Mouse (Mus musculus) hindbrain, postnatal 0 days (tissue): Measurements from ENCODE around the gene Dio1. TPM values are rescaled to one million over a fixed set of nuclear protein-coding genes. Genes with fewer than 3 reads are reported as not detected.

Experiments used
- ATAC-seq: fragments of 200-750 bp; cut with Nextera tagmentation; 2 replicates; pipeline ENCODE4 v1.8.0; 2017; ENCODE audit warnings: mild to moderate bottlenecking, moderate TSS enrichment, moderate library complexity
- DNase-seq: peaks from one replicate; pipeline ENCODE4 v3.0.0-alpha.2; 2015; ENCODE audit warnings: low spot score
- H3K27ac ChIP-seq: fragments of 300-500 bp; sonication (generic); 2 replicates; pipeline ENCODE4 v1.5.1; 2014; ENCODE audit warnings: mild to moderate bottlenecking
- H3K27me3 ChIP-seq: fragments of 300-500 bp; sonication (generic); 2 replicates; pipeline ENCODE4 v1.6.1; 2014; ENCODE audit warnings: low read length, mixed read lengths; ENCODE audit not compliant: insufficient read depth
- H3K36me3 ChIP-seq: fragments of 300-500 bp; sonication (generic); 2 replicates; pipeline ENCODE4 v1.6.1; 2014; ENCODE audit warnings: low read length, mixed read lengths; ENCODE audit not compliant: insufficient read depth
- H3K4me1 ChIP-seq: fragments of 300-500 bp; sonication (generic); 2 replicates; pipeline ENCODE4 v1.6.1; 2014; ENCODE audit warnings: antibody characterized with exemption, low read length, mixed read lengths; ENCODE audit not compliant: insufficient read depth
- H3K4me2 ChIP-seq: fragments of 300-500 bp; sonication (generic); 2 replicates; pipeline ENCODE4 v1.6.1; 2014; ENCODE audit warnings: low read depth, mild to moderate bottlenecking, low read length, moderate library complexity, mixed read lengths
- H3K4me3 ChIP-seq: fragments of 300-500 bp; sonication (generic); 2 replicates; pipeline ENCODE4 v1.5.1; 2014; ENCODE audit warnings: low read length
- H3K9ac ChIP-seq: fragments of 300-500 bp; sonication (generic); replicated peaks from 2 replicates; pipeline ENCODE4 v1.6.1; 2014; ENCODE audit warnings: mild to moderate bottlenecking, low read length, moderate library complexity, mixed read lengths
- H3K9me3 ChIP-seq: fragments of 300-500 bp; sonication (generic); 2 replicates; pipeline ENCODE4 v1.6.1; 2016; ENCODE audit warnings: low read length, mixed read lengths
- CTCF ChIP-seq: IDR thresholded peaks from 2 replicates; pipeline ENCODE4 v1.5.1; 2016; ENCODE audit warnings: antibody characterized with exemption, control low read depth, low read depth
- WGBS: fragments of 180-500 bp; shearing (Covaris S2); extraction: QIAGEN DNeasy Blood & Tissue Kit; methylation state at CpG from one replicate; pipeline ENCODE4 v1.1.7; 2014; 5-methylcytosine and 5-hydroxymethylcytosine counted together
- polyA plus RNA-seq: library from polyadenylated mRNA; unstranded; fragments of >200 nt; fragmentation: Nextera tagmentation; extraction: Ambion mirVana; gene quantifications from 2 replicates; pipeline ENCODE4 v1.2.1, GENCODE M21; 2015
- total RNA-seq: library from RNA; depleted of rRNA; stranded (reverse); fragments of >200 nt; gene quantifications from 2 replicates; pipeline ENCODE4 v1.2.3, GENCODE M21; 2014

The Dio1 gene
- total and polyA plus RNA-seq, 2 experiments from 2014 or later: not detected

DNA sequence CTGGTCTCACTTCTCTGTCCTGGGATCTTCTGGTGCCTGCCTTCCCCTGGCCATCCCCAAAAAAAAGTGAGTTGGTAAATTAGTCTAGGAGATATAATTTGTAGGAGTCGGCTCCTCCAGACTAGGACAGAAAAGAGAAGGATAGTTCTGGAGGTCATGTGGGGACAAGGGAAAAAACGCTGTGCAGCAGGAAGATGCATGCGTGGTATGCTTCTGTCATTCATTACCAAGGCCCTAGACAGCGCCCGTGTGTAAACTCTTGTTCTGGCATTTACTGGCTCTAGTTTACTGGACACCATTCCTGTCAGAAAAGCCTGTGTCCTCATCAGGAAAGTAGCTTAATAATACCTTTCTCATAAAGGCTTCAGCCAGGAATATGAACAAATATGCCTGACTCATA is 32.5 kb downstream of the Dio1 start:
- H3K27ac ChIP-seq: no peak overlapping the region
- H3K4me1 ChIP-seq: no peaks in the 10 kb centered on the region
- no peak for TF ChIP-seq CTCF
- no peak overlapping the region for H3K4me2 ChIP-seq
- no peak for DNase-seq
- H3K27me3 ChIP-seq: no peaks in the 10 kb centered on the region
- no peaks in the 10 kb centered on the region for H3K9me3 ChIP-seq
- peaks cover 11% of the 10 kb centered on the region; the same call in 1 of the 2 replicates for H3K36me3 ChIP-seq
- H3K4me3 ChIP-seq: no peak overlapping the region
- H3K9ac ChIP-seq: no peak overlapping the region
- 83% methylated on average over 5 of the region's 5 CpGs for WGBS
- no peak for ATAC-seq

DNA sequence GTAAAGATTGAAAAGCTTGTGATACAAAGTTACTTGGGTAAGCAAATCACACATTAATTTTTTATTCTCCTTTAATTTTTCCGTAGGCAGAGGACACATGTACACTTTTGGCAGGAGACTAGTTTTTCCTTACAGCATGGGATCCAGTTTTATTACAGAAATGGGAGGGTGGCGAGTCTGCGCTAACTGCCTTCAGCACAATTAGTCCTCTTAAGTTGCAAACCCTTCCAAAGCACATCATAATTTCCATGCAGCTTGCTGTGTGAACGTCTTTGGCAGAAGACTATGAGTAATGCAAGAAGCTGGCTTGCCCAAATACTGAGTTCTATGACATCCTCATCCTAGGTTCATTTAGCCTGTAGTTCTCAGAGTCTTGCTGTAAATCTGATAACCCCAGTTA is 33.3 kb downstream of the Dio1 start:
- no peak for DNase-seq
- WGBS: 81% methylated on average over 4 of the region's 4 CpGs
- Histone ChIP-seq H3K9me3 (no peaks in the 10 kb centered on the region), H3K9ac (no peak overlapping the region), H3K4me1 (no peaks in the 10 kb centered on the region), H3K36me3 (peaks cover 11% of the 10 kb centered on the region; the same call in 1 of the 2 replicates), H3K4me3 (no peak overlapping the region), H3K27me3 (no peaks in the 10 kb centered on the region), H3K27ac (no peak overlapping the region), H3K4me2 (no peak overlapping the region)
- no peak for TF ChIP-seq CTCF
- ATAC-seq: no peak

DNA sequence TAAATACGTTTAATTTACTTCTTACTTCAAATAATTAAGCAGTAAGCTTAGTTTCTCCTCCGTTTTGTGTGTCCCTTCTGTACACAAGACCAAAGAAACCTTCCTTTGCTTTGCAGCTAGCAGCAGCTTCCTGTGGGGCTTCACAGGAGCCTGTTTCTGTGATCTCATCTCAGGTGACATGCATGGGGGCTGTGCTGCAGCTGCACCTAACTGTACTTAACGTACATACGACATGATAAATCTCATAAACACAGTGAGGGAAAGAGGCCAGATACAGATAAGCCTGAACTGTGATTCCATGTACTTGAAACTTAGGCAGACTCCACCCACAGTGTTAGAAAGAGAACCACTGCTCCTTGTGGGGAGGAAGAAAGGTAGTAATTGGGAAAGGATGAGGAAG is 47.0 kb downstream of the Dio1 start:
- Histone ChIP-seq H3K36me3 (no peaks in the 10 kb centered on the region), H3K9me3 (0 out of 2 replicates have a peak, but pooled peaks cover 2% of the 10 kb centered on the region), H3K4me1 (no peaks in the 10 kb centered on the region), H3K27me3 (no peaks in the 10 kb centered on the region), H3K27ac (no peak overlapping the region), H3K4me2 (no peak overlapping the region), H3K9ac (no peak overlapping the region), H3K4me3 (no peak overlapping the region)
- no peak for DNase-seq
- no peak for TF ChIP-seq CTCF
- ATAC-seq: no peak
- 70% methylated on average over 4 of the region's 4 CpGs for WGBS

DNA sequence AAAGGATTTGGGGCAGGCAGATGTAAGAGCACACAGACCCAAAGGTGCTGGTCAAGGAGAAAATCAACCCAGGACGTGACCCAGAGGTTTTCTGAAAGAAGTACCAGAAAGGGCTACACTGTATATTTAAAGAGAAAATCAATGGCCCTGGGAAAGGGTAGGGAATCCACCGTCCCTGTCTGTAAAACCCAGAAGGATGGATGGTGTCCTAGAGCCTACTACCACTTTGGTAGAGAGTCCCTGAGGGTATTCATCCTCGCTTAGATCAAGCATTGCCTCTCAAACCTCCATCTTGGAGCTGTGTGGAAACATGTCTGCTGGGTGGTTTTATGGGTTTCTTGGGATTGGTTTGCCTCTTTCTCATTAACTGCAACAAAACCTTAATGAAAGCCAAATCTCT is 52.6 kb downstream of the Dio1 start:
- Histone ChIP-seq H3K27ac (peak overlapping the region; percentile 89), H3K27me3 (no peaks in the 10 kb centered on the region), H3K9ac (peak overlapping the region; percentile 81), H3K4me3 (peak overlapping the region; percentile 89), H3K4me2 (peak overlapping the region; percentile 66), H3K9me3 (no peaks in the 10 kb centered on the region), H3K4me1 (peaks cover 12% of the 10 kb centered on the region), H3K36me3 (no peaks in the 10 kb centered on the region)
- WGBS: 15% methylated on average over 3 of the region's 3 CpGs
- TF ChIP-seq CTCF: no peak
- DNase-seq: peak; percentile 58
- no peak for ATAC-seq

DNA sequence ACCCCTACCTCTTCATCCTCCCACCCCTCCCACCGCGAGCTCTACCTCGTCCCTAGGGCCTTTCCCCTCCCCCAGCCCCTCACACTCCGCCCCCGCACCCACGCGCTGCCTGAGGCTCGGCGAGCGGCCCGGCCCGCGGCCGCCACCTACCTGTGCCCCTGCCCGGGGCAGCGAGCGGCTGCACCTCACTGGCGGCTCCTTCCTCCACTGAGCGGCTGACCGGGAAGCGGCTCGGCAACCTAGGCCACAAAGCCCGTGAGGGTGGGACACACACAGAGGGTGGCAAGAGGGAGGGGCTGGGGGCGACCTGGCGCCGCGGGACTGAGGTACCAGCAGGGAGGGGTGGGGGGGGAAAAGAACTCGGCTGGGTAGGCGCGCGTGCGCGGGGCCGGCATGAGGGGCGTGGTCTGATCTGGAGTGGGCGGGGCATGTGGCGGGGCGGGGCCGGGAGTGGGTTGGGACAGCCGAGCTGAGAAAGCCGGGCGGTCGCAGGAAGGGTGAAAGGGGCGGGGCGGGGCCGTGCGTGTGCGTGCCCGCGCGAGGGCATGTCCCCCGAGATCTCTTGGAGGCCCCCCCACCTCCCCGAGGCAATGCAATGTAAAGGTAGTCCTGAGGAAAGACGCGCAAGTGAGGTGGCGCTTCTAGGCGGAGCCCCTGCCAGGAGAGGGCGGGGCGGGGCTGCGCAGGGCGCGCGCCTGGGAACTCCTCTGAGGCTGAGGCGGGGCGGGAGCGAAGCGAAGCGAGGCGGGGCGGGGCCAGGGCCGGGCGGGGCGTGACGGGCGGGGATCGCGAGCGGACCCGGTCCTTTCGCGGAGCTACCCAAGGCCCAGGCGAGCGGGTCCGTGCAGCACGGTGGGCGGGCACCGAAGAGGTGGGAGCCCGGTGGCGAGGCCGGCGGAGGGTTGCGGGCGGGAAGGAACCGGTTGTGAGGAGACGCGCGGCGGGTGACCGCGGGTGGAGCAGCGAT is 53.6 kb downstream of the Dio1 start, which contains the start of the genes Lrrc42 and Hspb11:
Lrrc42 (minus strand) TSS at position 408 of the 967 bp plus-strand sequence.
Hspb11 (plus strand) TSS at position 469 of the 967 bp plus-strand sequence.
- H3K27ac ChIP-seq: peak within 1 kb of the TSS; percentile 89
- peak within 1 kb of the TSS; percentile 89 for H3K4me3 ChIP-seq
- peak within 1 kb of the TSS; percentile 81 for H3K9ac ChIP-seq
- no peak; the same call in 1 of the 2 replicates for TF ChIP-seq CTCF
- no peaks in the 10 kb centered on the region for H3K9me3 ChIP-seq
- ATAC-seq: peak; percentile 97
- H3K4me1 ChIP-seq: peaks cover 16% of the 10 kb centered on the region
- DNase-seq: peak; percentile 96
- no peaks in the 10 kb centered on the region for H3K27me3 ChIP-seq
- H3K36me3 ChIP-seq: no peaks in the 10 kb centered on the region
- peak within 1 kb of the TSS; percentile 66 for H3K4me2 ChIP-seq
- WGBS: under 1% methylated on average over 88 of the region's 101 CpGs

DNA sequence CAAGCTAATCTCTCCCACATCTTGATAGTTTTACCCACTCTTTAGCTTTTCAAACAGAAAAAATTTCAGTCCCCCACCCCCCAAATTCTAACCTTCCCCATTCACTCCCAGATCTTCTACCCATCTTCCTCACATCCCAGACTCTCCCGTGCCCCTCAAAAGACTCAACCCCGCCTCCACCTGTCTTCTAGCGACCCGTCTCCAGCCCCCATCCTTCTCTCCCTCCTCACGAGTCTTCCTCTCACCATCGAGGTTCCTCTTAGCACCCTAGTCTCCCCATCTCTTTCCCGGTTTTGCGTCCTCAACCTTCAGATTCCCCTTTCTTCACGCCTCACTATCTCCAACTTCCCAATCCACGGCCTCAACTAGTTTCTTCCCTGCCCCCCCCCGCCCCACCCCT is 54.4 kb downstream of the Dio1 start:
- Histone ChIP-seq H3K4me3 (peak overlapping the region; percentile 89), H3K9me3 (no peaks in the 10 kb centered on the region), H3K4me1 (peaks cover 16% of the 10 kb centered on the region), H3K27ac (peak overlapping the region; percentile 89; the same call in 1 of the 2 replicates), H3K36me3 (no peaks in the 10 kb centered on the region), H3K4me2 (peak overlapping the region; percentile 66), H3K27me3 (no peaks in the 10 kb centered on the region), H3K9ac (peak overlapping the region; percentile 81)
- TF ChIP-seq CTCF: no peak
- ATAC-seq (no peak), DNase-seq (no peak)
- WGBS: under 1% methylated on average over 10 of the region's 11 CpGs

- Histone ChIP-seq H3K9ac (no peak overlapping the region), H3K27me3 (no peaks in the 10 kb centered on the region), H3K27ac (no peak overlapping the region), H3K36me3 (no peaks in the 10 kb centered on the region), H3K9me3 (no peaks in the 10 kb centered on the region), H3K4me1 (peaks cover 16% of the 10 kb centered on the region), H3K4me3 (no peak overlapping the region), H3K4me2 (no peak overlapping the region)
- WGBS: 20% methylated on average over 4 of the region's 4 CpGs
- peak; percentile 82 for TF ChIP-seq CTCF
- peak; percentile 79 for DNase-seq
- no peak for ATAC-seq
These were observed 56.5 kb downstream of the Dio1 start for GRCm38 (mm10) chr4:107250494-107250893.
